Mouse (Mus musculus): Measurements from ENCODE around the gene Tars.
A peak's percentile ranks its signal among the peaks of the same experiment; 100 is the strongest.

The Tars gene

GRCm38 (mm10) chr15:11399356-11400067 is at the start of gene Tars:
TSS of gene Tars (minus strand) at chr15:11399665.
- peak; percentile 97 for DNase-seq

- no peak for DNase-seq
Observed at GRCm38 (mm10) chr15:11437361-11437760, 37.9 kb upstream of the Tars start.

GRCm38 (mm10) chr15:11436709-11437280 is 37.3 kb upstream of the Tars start:
- DNase-seq, result no peak

GRCm38 (mm10) chr15:11426899-11427298 is 27.4 kb upstream of the Tars start:
- DNase-seq, result no peak

GRCm38 (mm10) chr15:11413484-11413883 is 14.0 kb upstream of the Tars start:
- DNase-seq, result no peak

GRCm38 (mm10) chr15:11412542-11412941 is 13.1 kb upstream of the Tars start:
- no peak for DNase-seq

- DNase-seq, result no peak
Observed at GRCm38 (mm10) chr15:11411846-11412245, 12.4 kb upstream of the Tars start.

- DNase-seq, result peak; percentile 50
Observed at GRCm38 (mm10) chr15:11408155-11408826, 8.8 kb upstream of the Tars start.

GRCm38 (mm10) chr15:11407381-11407780 is 7.9 kb upstream of the Tars start:
- DNase-seq, result peak; percentile 76

- DNase-seq, result peak; percentile 46
Observed at GRCm38 (mm10) chr15:11406769-11407168, 7.3 kb upstream of the Tars start.

GRCm38 (mm10) chr15:11398676-11399350 is 652 bp downstream of the Tars start:
- no peak for DNase-seq

GRCm38 (mm10) chr15:11396421-11396820 is 3.0 kb downstream of the Tars start:
- DNase-seq, result no peak

- no peak for DNase-seq
Observed at GRCm38 (mm10) chr15:11392903-11393302, 6.6 kb downstream of the Tars start.

- DNase-seq, result no peak
Observed at GRCm38 (mm10) chr15:11383796-11384195, 15.7 kb downstream of the Tars start.

GRCm38 (mm10) chr15:11382585-11382984 is 16.9 kb downstream of the Tars start:
- no peak for DNase-seq

- no peak for DNase-seq
Observed at GRCm38 (mm10) chr15:11380616-11381015, 18.8 kb downstream of the Tars start.

- peak; percentile 34 for DNase-seq
Observed at GRCm38 (mm10) chr15:11380087-11380530, 19.4 kb downstream of the Tars start.

GRCm38 (mm10) chr15:11379431-11380086 is 19.9 kb downstream of the Tars start:
- DNase-seq, result no peak

GRCm38 (mm10) chr15:11370477-11371085 is 28.9 kb downstream of the Tars start:
- DNase-seq, result no peak

GRCm38 (mm10) chr15:11369572-11369971 is 29.9 kb downstream of the Tars start:
- DNase-seq, result no peak

- DNase-seq, result peak; percentile 56
Observed at GRCm38 (mm10) chr15:11364795-11365194, 34.7 kb downstream of the Tars start.

GRCm38 (mm10) chr15:11364112-11364511 is 35.4 kb downstream of the Tars start:
- no peak for DNase-seq

Data from kidney, postnatal 10 days (tissue).